40 mouse cellular contexts compared by ENCODE assay signal in genomic region chr19:53354271-53355000, GRCm38 (mm10). TPM values are rescaled to one million over a fixed set of nuclear protein-coding genes. Genes with fewer than 3 reads are reported as not detected.
DNase-seq lines count a peak whose midpoint lies in the region; TF ChIP-seq lines count a peak whose summit lies in the region.
"Had no signal": no experiment of that assay in that cellular context is flagged by ENCODE, and none has a peak within 500 bp of the region (broad histone marks: within the 10 kb centered on the region; RNA-seq: fewer than 3 reads in every experiment).

No protein-coding gene starts in this region.

- no peak for TF ChIP-seq CTCF in cerebellum, adult 2 months (IDR thresholded peaks at IDR 0.05; ENCODE audit: borderline replicate concordance, insufficient read depth, low read depth, low read length)
- TF ChIP-seq CTCF in gastrocnemius, adult 2 months (IDR thresholded peaks at IDR 0.05): no peak
- no peak for TF ChIP-seq CTCF in C2C12 (IDR thresholded peaks at IDR 0.05; ENCODE audit: control insufficient read depth, insufficient read depth, insufficient read length)
- TF ChIP-seq CTCF in brain, embryonic 14.5 days (IDR thresholded peaks at IDR 0.05; ENCODE audit: borderline replicate concordance, extremely low read depth, insufficient read depth, insufficient read length): no peak

- H3ac ChIP-seq in C2C12 (ENCODE audit: control insufficient read depth, insufficient read length, low read depth): peak overlapping the region; percentile 40

- TF ChIP-seq POLR2A in cerebellum, adult 2 months (IDR thresholded peaks at IDR 0.05; ENCODE audit: borderline replicate concordance, insufficient read depth, low read length): no peak
- no peak for TF ChIP-seq POLR2A in brain, embryonic 14.5 days (IDR thresholded peaks at IDR 0.05; ENCODE audit: borderline replicate concordance, extremely low read depth, insufficient read depth, insufficient read length, poor library complexity, severe bottlenecking)

- no peaks in the 10 kb centered on the region for H3K27me3 ChIP-seq in cerebellum, adult 2 months (ENCODE audit: control insufficient read depth, insufficient read depth, low read length)
- no peaks in the 10 kb centered on the region for H3K27me3 ChIP-seq in C2C12 (ENCODE audit: control insufficient read depth, insufficient read depth, insufficient read length)
- H3K27me3 ChIP-seq: embryonic facial prominence, embryonic 12.5 days; heart, embryonic 15.5 days; hindbrain, embryonic 12.5 days; intestine, embryonic 15.5 days; limb, embryonic 13.5 days; lung, embryonic 15.5 days; megakaryocyte, embryonic 14.5 days; midbrain, embryonic 12.5 days; neural tube, embryonic 12.5 days had no signal

- no peaks in the 10 kb centered on the region for H3K36me3 ChIP-seq in C2C12 (ENCODE audit: control insufficient read depth, insufficient read depth)
- H3K36me3 ChIP-seq: intestine, embryonic 15.5 days had no signal

- peak overlapping the region; percentile 94 for H3K27ac ChIP-seq in cerebellum, adult 2 months (ENCODE audit: insufficient read depth, low read length)
- peak overlapping the region; percentile 63; the same call in 1 of the 2 replicates for H3K27ac ChIP-seq in gastrocnemius, adult 2 months
- H3K27ac ChIP-seq: embryonic facial prominence, embryonic 12.5 days; heart, embryonic 15.5 days; hindbrain, embryonic 12.5 days; hindbrain, postnatal 0 days; intestine, embryonic 15.5 days; limb, embryonic 13.5 days; lung, embryonic 15.5 days; midbrain, embryonic 12.5 days; neural tube, embryonic 12.5 days; stomach, postnatal 0 days had no signal

- no peak overlapping the region for H3K4me3 ChIP-seq in cerebellum, adult 2 months (replicated peaks; ENCODE audit: insufficient read depth, low read depth, low read length)
- no peak overlapping the region for H3K4me3 ChIP-seq in gastrocnemius, adult 2 months
- H3K4me3 ChIP-seq in C2C12 (ENCODE audit: insufficient read depth, poor library complexity, severe bottlenecking): no peak overlapping the region
- H3K4me3 ChIP-seq: embryonic facial prominence, embryonic 12.5 days; forebrain, embryonic 10.5 days; heart, embryonic 15.5 days; hindbrain, embryonic 12.5 days; intestine, embryonic 15.5 days; limb, embryonic 13.5 days; lung, embryonic 15.5 days; megakaryocyte, embryonic 14.5 days; midbrain, embryonic 12.5 days; myocyte; neural tube, embryonic 12.5 days had no signal

- peaks cover 29% of the 10 kb centered on the region for H3K4me1 ChIP-seq in cerebellum, adult 2 months (ENCODE audit: control insufficient read depth, insufficient read depth, low read length)

- H3K79me3 ChIP-seq in C2C12 (ENCODE audit: low read depth): no peaks in the 10 kb centered on the region

- DNase-seq in cerebellum, adult 2 months: peak; percentile 33 to 51
- no peak for DNase-seq in cerebellum, postnatal 25 days
- DNase-seq in gastrocnemius, adult 2 months: no peak
- no peak for DNase-seq in gastrocnemius, postnatal 10 days
- DNase-seq in brain, embryonic 14.5 days (ENCODE audit: low read depth): peak; percentile 43
- no peak for DNase-seq in adrenal gland, postnatal 4 days (ENCODE audit: low spot score in 2 of 2)
- DNase-seq in heart, postnatal 36 days: no peak
- DNase-seq: adrenal gland, postnatal 10 days; gastrocnemius, postnatal 14 days; kidney, adult 9 months; kidney, postnatal 10 days; lung, postnatal 36 days; right cerebral cortex, postnatal 4 days; thymus, adult 18-20 months; thymus, postnatal 25 days had no signal

- 15% methylated on average over 7 of the region's 7 CpGs for WGBS in cerebellum, adult 2 months

- H3K79me2 ChIP-seq in C2C12 (ENCODE audit: control insufficient read depth, insufficient read depth): no peaks in the 10 kb centered on the region

- intact Hi-C loops in gastrocnemius, adult 2 months (cut with DNase I): no loop called here
- intact Hi-C loops in heart, postnatal 36 days (cut with DNase I): loop anchor here (2.0 kb wide), 1 partner anchor 24 kb away; no protein-coding TSS in a partner anchor

TF ChIP-seq in C2C12, 6 proteins besides CTCF, POLR2A, EP300 and RAD21:
- TF ChIP-seq MYOG (IDR thresholded peaks at IDR 0.05; ENCODE audit: control insufficient read depth, extremely low read depth, insufficient read length) (no peak), MYOD1 (IDR thresholded peaks at IDR 0.05; ENCODE audit: control insufficient read depth, insufficient read length, low read depth) (no peak), CEBPB (IDR thresholded peaks at IDR 0.05; ENCODE audit: low read depth) (no peak), MAX (IDR thresholded peaks at IDR 0.05) (no peak), USF1 (IDR thresholded peaks at IDR 0.05; ENCODE audit: low read depth) (no peak), FOSL1 (IDR thresholded peaks at IDR 0.05; ENCODE audit: insufficient read depth, low read length, poor library complexity, severe bottlenecking) (no peak)

RNA-seq across cellular contexts. Expression of gene Gm10197, which starts 17.1 kb away (rescaled TPM):
- polyA plus RNA-seq in cerebellum, adult 2 months (2012; rRNA removed): not detected in 2 replicates
- total RNA-seq in gastrocnemius, adult 2 months (2021): not detected
- not detected for total RNA-seq in gastrocnemius, postnatal 10 days (2021)
- not detected for polyA plus RNA-seq in C2C12 (2012; fragmentation: generic; extraction: Trizol)
- not detected in 2 replicates for polyA plus RNA-seq in brain, embryonic 14.5 days (2012; rRNA removed)
- total RNA-seq in adrenal gland, postnatal 4 days (2021): not detected
- total RNA-seq in heart, postnatal 36 days (2021): not detected
- total RNA-seq: adrenal gland, postnatal 10 days; gastrocnemius, postnatal 14 days; granulocyte monocyte progenitor cell, adult 5-6 weeks; heart, postnatal 25 days; hindbrain, postnatal 0 days; layer of hippocampus, postnatal 10 days; left cerebral cortex, adult 18-20 months; left cerebral cortex, postnatal 25 days; midbrain, postnatal 0 days had no signal
- polyA plus RNA-seq: embryonic facial prominence, embryonic 12.5 days; forebrain, embryonic 10.5 days; forebrain, embryonic 16.5 days; heart, embryonic 15.5 days; hindbrain, embryonic 12.5 days; hindbrain, postnatal 0 days; large intestine, adult 2 months; limb, embryonic 13.5 days; liver, embryonic 11.5 days; liver, embryonic 16.5 days; midbrain, embryonic 12.5 days; midbrain, postnatal 0 days; myocyte; neural tube, embryonic 12.5 days; spleen, adult 2 months; stomach, postnatal 0 days had no signal

RNA-seq across cellular contexts. Expression of gene Smndc1, which starts 35.9 kb away (rescaled TPM):
- polyA plus RNA-seq in cerebellum, adult 2 months (2012; rRNA removed): 24.6 and 26.1 TPM in 2 replicates
- 10 to 100 TPM; 28.1 to 30.7 TPM for total RNA-seq in gastrocnemius, adult 2 months (2021)
- 10 to 100 TPM; 27.3 to 34.7 TPM for total RNA-seq in gastrocnemius, postnatal 10 days (2021)
- polyA plus RNA-seq in C2C12 (2012; fragmentation: generic; extraction: Trizol): 31.9 TPM
- polyA plus RNA-seq in brain, embryonic 14.5 days (2012; rRNA removed): 21.6 and 27.3 TPM in 2 replicates
- 10 to 100 TPM; 49.1 to 52.1 TPM for total RNA-seq in adrenal gland, postnatal 4 days (2021)
- total RNA-seq in heart, postnatal 36 days (2021): 10 to 100 TPM; 33.0 to 33.8 TPM

RNA-seq across cellular contexts. Expression of gene Mxi1, which starts 44.1 kb away (rescaled TPM):
- polyA plus RNA-seq in cerebellum, adult 2 months (2012; rRNA removed): 71.8 and 72.4 TPM in 2 replicates
- total RNA-seq in gastrocnemius, adult 2 months (2021): 10 to 100 TPM; 38.1 to 53.6 TPM
- total RNA-seq in gastrocnemius, postnatal 10 days (2021): 10 to 100 TPM; 27.7 to 31.0 TPM
- polyA plus RNA-seq in C2C12 (2012; fragmentation: generic; extraction: Trizol): 10.5 TPM
- 37.1 and 44.2 TPM in 2 replicates for polyA plus RNA-seq in brain, embryonic 14.5 days (2012; rRNA removed)
- 10 to 100 TPM; 38.1 to 40.5 TPM for total RNA-seq in adrenal gland, postnatal 4 days (2021)
- 10 to 100 TPM; 50.9 to 51.7 TPM for total RNA-seq in heart, postnatal 36 days (2021)

Comparison
In these comparisons a context has a peak if more than half of its experiments do, and no peak if none do; other contexts are left out.
1. DNase-seq: peak in cerebellum, adult 2 months (2 of 2) and brain, embryonic 14.5 days (single experiment); none in cerebellum, postnatal 25 days (0 of 2), gastrocnemius, adult 2 months (single experiment), gastrocnemius, postnatal 10 days (single experiment), adrenal gland, postnatal 4 days (0 of 2) and heart, postnatal 36 days (0 of 2).